Mouse (Mus musculus) retina, adult 2 months (tissue): ENCODE results near the gene Slc16a1.
A peak's percentile ranks its signal among the peaks of the same experiment; 100 is the strongest.
"Not testable (repeated sequence)": the region's sequence is repeated elsewhere in the genome, so short reads cannot be mapped to it uniquely, and the experiment has no call there.

Experiments used
- DNase-seq: peaks from one replicate; pipeline ENCODE4 v3.0.0-alpha.2; 2012; ENCODE audit warnings: low read depth, low spot score

Gene Slc16a1

GRCm38 (mm10) chr3:104638932-104639748 is 672 bp downstream of the Slc16a1 start:
- DNase-seq = peak; percentile 57

- DNase-seq = no peak
These were observed 1.4 kb downstream of the Slc16a1 start for GRCm38 (mm10) chr3:104639749-104640368.

GRCm38 (mm10) chr3:104640855-104641254 is 2.4 kb downstream of the Slc16a1 start:
- no peak for DNase-seq

GRCm38 (mm10) chr3:104641313-104641712 is 2.8 kb downstream of the Slc16a1 start:
- no peak for DNase-seq

GRCm38 (mm10) chr3:104643113-104643512 is 4.6 kb downstream of the Slc16a1 start:
- DNase-seq = no peak

- DNase-seq = peak; percentile 70
These were observed 5.4 kb downstream of the Slc16a1 start for GRCm38 (mm10) chr3:104643810-104644270.

GRCm38 (mm10) chr3:104644371-104644770 is 5.9 kb downstream of the Slc16a1 start:
- DNase-seq = no peak

- no peak for DNase-seq
These were observed 15.8 kb downstream of the Slc16a1 start for GRCm38 (mm10) chr3:104654219-104654618.

- DNase-seq = no peak
These were observed 16.5 kb downstream of the Slc16a1 start for GRCm38 (mm10) chr3:104654921-104655320.

- no peak for DNase-seq
These were observed 20.2 kb downstream of the Slc16a1 start for GRCm38 (mm10) chr3:104658706-104659105.

GRCm38 (mm10) chr3:104659758-104660157 is 21.3 kb downstream of the Slc16a1 start:
- DNase-seq = no peak

- no peak for DNase-seq
These were observed 22.1 kb downstream of the Slc16a1 start for GRCm38 (mm10) chr3:104660522-104660921.

GRCm38 (mm10) chr3:104662007-104662406 is 23.5 kb downstream of the Slc16a1 start:
- no peak for DNase-seq

GRCm38 (mm10) chr3:104662926-104663325 is 24.5 kb downstream of the Slc16a1 start:
- no peak for DNase-seq

- no peak for DNase-seq
These were observed 28.5 kb downstream of the Slc16a1 start for GRCm38 (mm10) chr3:104666950-104667349.

GRCm38 (mm10) chr3:104667451-104667850 is 29.0 kb downstream of the Slc16a1 start:
- peak; percentile 70 for DNase-seq

GRCm38 (mm10) chr3:104668989-104669388 is 30.5 kb downstream of the Slc16a1 start:
- DNase-seq = no peak

GRCm38 (mm10) chr3:104669856-104670182 is 31.4 kb downstream of the Slc16a1 start:
- no peak for DNase-seq

GRCm38 (mm10) chr3:104670183-104671020 is 31.9 kb downstream of the Slc16a1 start:
- not testable (repeated sequence) for DNase-seq

- DNase-seq = no peak
These were observed 33.1 kb downstream of the Slc16a1 start for GRCm38 (mm10) chr3:104671543-104671942.

GRCm38 (mm10) chr3:104672041-104672440 is 33.6 kb downstream of the Slc16a1 start:
- DNase-seq = no peak
